26 mouse cellular contexts compared by ENCODE assay signal in genomic region chr5:140254656-140255055, GRCm38 (mm10).
"Had no signal": no experiment of that assay in that cellular context is flagged by ENCODE, and none has a peak within 500 bp of the region (broad histone marks: within the 10 kb centered on the region; RNA-seq: fewer than 3 reads in every experiment).

No protein-coding gene starts in this region.

- H3K4me1 ChIP-seq: heart, embryonic 13.5 days; heart, embryonic 15.5 days; hindbrain, embryonic 15.5 days; intestine, embryonic 15.5 days; limb, embryonic 10.5 days; limb, embryonic 12.5 days; liver, embryonic 13.5 days; liver, embryonic 15.5 days had no signal

- ATAC-seq: inflammation-experienced regulatory T-cells, adult 6 months; intestine, embryonic 15.5 days; intestine, postnatal 0 days had no signal

- H3K27me3 ChIP-seq: heart, embryonic 15.5 days; hindbrain, embryonic 13.5 days; hindbrain, embryonic 15.5 days; intestine, embryonic 15.5 days; limb, embryonic 12.5 days; liver, embryonic 13.5 days; liver, embryonic 15.5 days had no signal

- H3K27ac ChIP-seq: gastrocnemius, adult 2 months; heart, embryonic 10.5 days; heart, embryonic 13.5 days; heart, embryonic 15.5 days; hindbrain, embryonic 13.5 days; hindbrain, embryonic 15.5 days; intestine, embryonic 15.5 days; left cerebral cortex, adult 2 months; limb, embryonic 10.5 days; limb, embryonic 12.5 days; liver, embryonic 13.5 days; liver, embryonic 15.5 days had no signal

- H3K4me3 ChIP-seq: gastrocnemius, adult 2 months; heart, embryonic 10.5 days; heart, embryonic 13.5 days; heart, embryonic 15.5 days; hindbrain, embryonic 13.5 days; hindbrain, embryonic 15.5 days; intestine, embryonic 15.5 days; layer of hippocampus, adult 2 months; left cerebral cortex, adult 2 months; limb, embryonic 10.5 days; limb, embryonic 12.5 days; liver, embryonic 13.5 days; liver, embryonic 15.5 days had no signal

- H3K9ac ChIP-seq: heart, embryonic 13.5 days; heart, embryonic 15.5 days; hindbrain, embryonic 13.5 days; hindbrain, embryonic 15.5 days; intestine, embryonic 15.5 days; limb, embryonic 12.5 days; liver, embryonic 13.5 days; liver, embryonic 15.5 days had no signal

- H3K9me3 ChIP-seq: heart, embryonic 10.5 days; heart, embryonic 13.5 days; heart, embryonic 15.5 days; hindbrain, embryonic 13.5 days; hindbrain, embryonic 15.5 days; intestine, embryonic 15.5 days; limb, embryonic 10.5 days; limb, embryonic 12.5 days; liver, embryonic 13.5 days; liver, embryonic 15.5 days had no signal

- H3K4me2 ChIP-seq: heart, embryonic 13.5 days; heart, embryonic 15.5 days; hindbrain, embryonic 13.5 days; hindbrain, embryonic 15.5 days; intestine, embryonic 15.5 days; limb, embryonic 12.5 days; liver, embryonic 11.5 days; liver, embryonic 13.5 days; liver, embryonic 15.5 days had no signal

- H3K36me3 ChIP-seq: heart, embryonic 15.5 days; hindbrain, embryonic 15.5 days had no signal

- DNase-seq: gastrocnemius, adult 2 months; gastrocnemius, postnatal 10 days; gastrocnemius, postnatal 25 days; heart, adult 18-20 months; heart, postnatal 4 days; kidney, adult 18-20 months; kidney, adult 8-10 months; kidney, postnatal 10 days; kidney, postnatal 25 days; kidney, postnatal 4 days; liver; liver, embryonic 13.5 days had no signal
